9 mouse cellular contexts compared by ENCODE assay signal in genomic region chr17:28330232-28330546, GRCm38 (mm10). TPM values are rescaled to one million over a fixed set of nuclear protein-coding genes. Genes with fewer than 3 reads are reported as not detected.
DNase-seq lines count a peak whose midpoint lies in the region; ATAC-seq lines count a peak whose summit lies in the region.
"Had no signal": no experiment of that assay in that cellular context is flagged by ENCODE, and none has a peak within 500 bp of the region (broad histone marks: within the 10 kb centered on the region; RNA-seq: fewer than 3 reads in every experiment).

No protein-coding gene starts in this region.

- H3K27me3 ChIP-seq in lung, embryonic 16.5 days (ENCODE audit: control insufficient read depth, insufficient read depth, low read depth, low read length) = no peaks in the 10 kb centered on the region
- H3K27me3 ChIP-seq in forebrain, embryonic 12.5 days = no peaks in the 10 kb centered on the region
- H3K27me3 ChIP-seq in limb, embryonic 15.5 days = no peaks in the 10 kb centered on the region
- H3K27me3 ChIP-seq in stomach, embryonic 14.5 days (ENCODE audit: control insufficient read depth, insufficient read depth, low read length) = no peaks in the 10 kb centered on the region

- H3K4me1 ChIP-seq in lung, embryonic 16.5 days (replicated peaks; ENCODE audit: control insufficient read depth, insufficient read depth, low read length) = peaks cover 31% of the 10 kb centered on the region
- peaks cover 30% of the 10 kb centered on the region for H3K4me1 ChIP-seq in forebrain, embryonic 12.5 days
- H3K4me1 ChIP-seq in limb, embryonic 15.5 days = peaks cover 51% of the 10 kb centered on the region
- peaks cover 40% of the 10 kb centered on the region for H3K4me1 ChIP-seq in stomach, embryonic 14.5 days (ENCODE audit: control insufficient read depth, insufficient read depth, low read length)

- H3K9ac ChIP-seq in lung, embryonic 16.5 days (ENCODE audit: low read length) = peak overlapping the region; percentile 100
- peak overlapping the region; percentile 99 for H3K9ac ChIP-seq in forebrain, embryonic 12.5 days
- 0 out of 2 replicates have a peak overlapping the region, but pooled peaks have one; percentile 97 for H3K9ac ChIP-seq in limb, embryonic 15.5 days
- H3K9ac ChIP-seq in stomach, embryonic 14.5 days (replicated peaks; ENCODE audit: low read depth, low read length) = no peak overlapping the region

- 0 out of 2 replicates have a peak overlapping the region, but pooled peaks have one; percentile 7 for H3K27ac ChIP-seq in lung, embryonic 16.5 days (ENCODE audit: low read length)
- 0 out of 2 replicates have a peak overlapping the region, but pooled peaks have one; percentile 47 for H3K27ac ChIP-seq in forebrain, embryonic 12.5 days
- peak overlapping the region; percentile 97 for H3K27ac ChIP-seq in limb, embryonic 15.5 days
- peak overlapping the region; percentile 97; the same call in 1 of the 2 replicates for H3K27ac ChIP-seq in stomach, embryonic 14.5 days (ENCODE audit: low read length)

- WGBS in lung, embryonic 16.5 days = 24% methylated on average over 2 of the region's 2 CpGs
- 57% methylated on average over 2 of the region's 2 CpGs for WGBS in forebrain, embryonic 12.5 days
- 32% methylated on average over 2 of the region's 2 CpGs for WGBS in limb, embryonic 15.5 days
- 23% methylated on average over 2 of the region's 2 CpGs for WGBS in stomach, embryonic 14.5 days

- no peak for DNase-seq in lung, postnatal 14 days
- no peak for DNase-seq in left cerebral cortex, adult 9 months (ENCODE audit: low spot score in 2 of 2)
- DNase-seq in spleen, adult 18-20 months = no peak
- DNase-seq in layer of hippocampus, adult 18-20 months (ENCODE audit: low spot score in 2 of 2) = no peak
- DNase-seq: embryo, embryonic 11 days had no signal

- peak overlapping the region; percentile 80 for H3K4me2 ChIP-seq in lung, embryonic 16.5 days (ENCODE audit: low read depth, low read length)
- peak overlapping the region; percentile 87 for H3K4me2 ChIP-seq in forebrain, embryonic 12.5 days
- H3K4me2 ChIP-seq in limb, embryonic 15.5 days = peak overlapping the region; percentile 85
- peak overlapping the region; percentile 97 for H3K4me2 ChIP-seq in stomach, embryonic 14.5 days (replicated peaks; ENCODE audit: low read depth, low read length)

- no peaks in the 10 kb centered on the region for H3K9me3 ChIP-seq in lung, embryonic 16.5 days (ENCODE audit: control insufficient read depth, low read length)
- H3K9me3 ChIP-seq in forebrain, embryonic 12.5 days = no peaks in the 10 kb centered on the region
- H3K9me3 ChIP-seq in limb, embryonic 15.5 days = no peaks in the 10 kb centered on the region
- H3K9me3 ChIP-seq in stomach, embryonic 14.5 days (ENCODE audit: control insufficient read depth, low read depth, low read length) = no peaks in the 10 kb centered on the region

- no peak for ATAC-seq in lung, embryonic 16.5 days (ENCODE audit: low read depth)
- ATAC-seq in forebrain, embryonic 12.5 days (ENCODE audit: low FRiP score) = no peak
- ATAC-seq in limb, embryonic 15.5 days (ENCODE audit: insufficient number of reproducible peaks, low FRiP score, low TSS enrichment, low read depth) = no peak
- ATAC-seq in stomach, embryonic 14.5 days (ENCODE audit: insufficient number of reproducible peaks, insufficient read depth, low FRiP score, low read depth) = no peak

- peaks cover 27% of the 10 kb centered on the region for H3K36me3 ChIP-seq in lung, embryonic 16.5 days (ENCODE audit: control insufficient read depth, insufficient read depth, low read length)
- H3K36me3 ChIP-seq in forebrain, embryonic 12.5 days (replicated peaks) = peaks cover 38% of the 10 kb centered on the region
- H3K36me3 ChIP-seq in limb, embryonic 15.5 days = peaks cover 58% of the 10 kb centered on the region
- peaks cover 46% of the 10 kb centered on the region for H3K36me3 ChIP-seq in stomach, embryonic 14.5 days (ENCODE audit: control insufficient read depth, insufficient read depth, low read length)

- peak overlapping the region; percentile 96 for H3K4me3 ChIP-seq in lung, embryonic 16.5 days (ENCODE audit: low read length)
- peak overlapping the region; percentile 90 for H3K4me3 ChIP-seq in forebrain, embryonic 12.5 days (replicated peaks)
- peak overlapping the region; percentile 75 for H3K4me3 ChIP-seq in limb, embryonic 15.5 days
- H3K4me3 ChIP-seq in stomach, embryonic 14.5 days (ENCODE audit: low read depth, low read length) = peak overlapping the region; percentile 93

RNA-seq across cellular contexts. Expression of gene Rpl10a, which starts 1.9 kb away (rescaled TPM):
- 615 and 635 TPM in 2 replicates for polyA plus RNA-seq in lung, embryonic 16.5 days (2015; fragmentation: Nextera tagmentation; extraction: Ambion mirVana)
- 370 and 384 TPM in 2 replicates for polyA plus RNA-seq in forebrain, embryonic 12.5 days (2016; fragmentation: Nextera tagmentation; extraction: Ambion mirVana)
- polyA plus RNA-seq in limb, embryonic 15.5 days (2015; fragmentation: Nextera tagmentation; extraction: Ambion mirVana) = 509 and 665 TPM in 2 replicates
- 797 and 911 TPM in 2 replicates for polyA plus RNA-seq in stomach, embryonic 14.5 days (2014; fragmentation: Nextera tagmentation; extraction: Ambion mirVana)
- total RNA-seq in layer of hippocampus, adult 18-20 months (2021) = 100 to 1,000 TPM; 356 to 365 TPM

RNA-seq across cellular contexts. Expression of gene Fance, which starts 16.9 kb away (rescaled TPM):
- 22.1 and 32.4 TPM in 2 replicates for polyA plus RNA-seq in lung, embryonic 16.5 days (2015; fragmentation: Nextera tagmentation; extraction: Ambion mirVana)
- polyA plus RNA-seq in forebrain, embryonic 12.5 days (2016; fragmentation: Nextera tagmentation; extraction: Ambion mirVana) = 25.9 and 26.0 TPM in 2 replicates
- polyA plus RNA-seq in limb, embryonic 15.5 days (2015; fragmentation: Nextera tagmentation; extraction: Ambion mirVana) = 30.6 and 33.9 TPM in 2 replicates
- polyA plus RNA-seq in stomach, embryonic 14.5 days (2014; fragmentation: Nextera tagmentation; extraction: Ambion mirVana) = 26.5 and 29.9 TPM in 2 replicates
- 10 to 100 TPM; 22.8 to 26.0 TPM for total RNA-seq in layer of hippocampus, adult 18-20 months (2021)

RNA-seq across cellular contexts. Expression of gene Tead3, which starts 20.4 kb away (rescaled TPM):
- polyA plus RNA-seq in lung, embryonic 16.5 days (2015; fragmentation: Nextera tagmentation; extraction: Ambion mirVana) = 11.6 and 12.4 TPM in 2 replicates
- 4.2 and 5.1 TPM in 2 replicates for polyA plus RNA-seq in forebrain, embryonic 12.5 days (2016; fragmentation: Nextera tagmentation; extraction: Ambion mirVana)
- polyA plus RNA-seq in limb, embryonic 15.5 days (2015; fragmentation: Nextera tagmentation; extraction: Ambion mirVana) = 15.5 and 16.2 TPM in 2 replicates
- 15.7 and 16.0 TPM in 2 replicates for polyA plus RNA-seq in stomach, embryonic 14.5 days (2014; fragmentation: Nextera tagmentation; extraction: Ambion mirVana)
- 1 to 10 TPM; 2.0 to 2.4 TPM for total RNA-seq in layer of hippocampus, adult 18-20 months (2021)

RNA-seq across cellular contexts. Expression of gene Tulp1, which starts 34.8 kb away (rescaled TPM):
- 7.6 and 9.3 TPM in 2 replicates for polyA plus RNA-seq in lung, embryonic 16.5 days (2015; fragmentation: Nextera tagmentation; extraction: Ambion mirVana)
- 3.5 and 4.0 TPM in 2 replicates for polyA plus RNA-seq in forebrain, embryonic 12.5 days (2016; fragmentation: Nextera tagmentation; extraction: Ambion mirVana)
- polyA plus RNA-seq in limb, embryonic 15.5 days (2015; fragmentation: Nextera tagmentation; extraction: Ambion mirVana) = 5.4 and 6.2 TPM in 2 replicates
- 5.2 and 6.6 TPM in 2 replicates for polyA plus RNA-seq in stomach, embryonic 14.5 days (2014; fragmentation: Nextera tagmentation; extraction: Ambion mirVana)
- not detected for total RNA-seq in layer of hippocampus, adult 18-20 months (2021)

Comparison
In these comparisons a context has a peak if more than half of its experiments do, and no peak if none do; other contexts are left out.
1. H3K27ac ChIP-seq: peak in every context shown above with its lines; median percentile 97 in limb, embryonic 15.5 days; 97 in stomach, embryonic 14.5 days; 47 in forebrain, embryonic 12.5 days; 7 in lung, embryonic 16.5 days.